Mouse (Mus musculus) erythroblast, adult 5-6 weeks (primary cell): Measurements from ENCODE around the gene Osgep. TPM values are rescaled to one million over a fixed set of nuclear protein-coding genes. Genes with fewer than 3 reads are reported as not detected.
A peak's percentile ranks its signal among the peaks of the same experiment; 100 is the strongest.
"Not testable (repeated sequence)": the region's sequence is repeated elsewhere in the genome, so short reads cannot be mapped to it uniquely, and the experiment has no call there.

Experiments
- ATAC-seq: replicated peaks from 2 replicates; pipeline ENCODE4 v1.8.0; 2016; ENCODE audit warnings: moderate number of reproducible peaks, mild to moderate bottlenecking, moderate TSS enrichment, inconsistent platforms; ENCODE audit not compliant: poor library complexity, low FRiP score, severe bottlenecking
- total RNA-seq, 2 experiments: library from RNA; stranded (forward) in 1 of 2; stranded (reverse) in 1 of 2; fragments of 150-400 nt in 1 of 2; fragments of 200-764, 138-1000 nt in 1 of 2; gene quantifications; 2 replicates each; pipeline versions ENCODE4 v1.2.3 to v1.2.4; 2015 to 2017; ENCODE audit warnings: low replicate concordance in 2 of 2

Gene Osgep
- total RNA-seq, 2 experiments from 2014 or later: 6.5 to 13.0 TPM

GRCm38 (mm10) chr14:50895407-50895806 lies 29.3 kb downstream of the Osgep start:
- ATAC-seq: no peak

- no peak for ATAC-seq
Measured at GRCm38 (mm10) chr14:50892541-50893459, 31.9 kb downstream of the Osgep start.

GRCm38 (mm10) chr14:50892091-50892490 lies 32.6 kb downstream of the Osgep start:
- ATAC-seq: no peak

GRCm38 (mm10) chr14:50891621-50892020 lies 33.1 kb downstream of the Osgep start:
- no peak for ATAC-seq

GRCm38 (mm10) chr14:50876236-50876950 lies 48.3 kb downstream of the Osgep start:
- no peak for ATAC-seq

GRCm38 (mm10) chr14:50875591-50876230 lies 49.0 kb downstream of the Osgep start:
- ATAC-seq: no peak

- no peak for ATAC-seq
Measured at GRCm38 (mm10) chr14:50875175-50875574, 49.5 kb downstream of the Osgep start.

- no peak for ATAC-seq
Measured at GRCm38 (mm10) chr14:50871284-50871683, 53.4 kb downstream of the Osgep start.

- ATAC-seq: no peak
Measured at GRCm38 (mm10) chr14:50870805-50871143, 53.9 kb downstream of the Osgep start.

GRCm38 (mm10) chr14:50869889-50870804 lies 54.5 kb downstream of the Osgep start, which contains the start of gene Tep1:
Gene Tep1 (minus strand): TSS chr14:50870560.
- ATAC-seq: 0 out of 2 replicates have a peak, but pooled peaks have one; percentile 59

- no peak for ATAC-seq
Measured at GRCm38 (mm10) chr14:50868656-50869055, 56.0 kb downstream of the Osgep start.

GRCm38 (mm10) chr14:50868211-50868610 lies 56.5 kb downstream of the Osgep start:
- no peak for ATAC-seq

GRCm38 (mm10) chr14:50866966-50867365 lies 57.7 kb downstream of the Osgep start:
- no peak for ATAC-seq

GRCm38 (mm10) chr14:50865005-50865404 lies 59.7 kb downstream of the Osgep start:
- ATAC-seq: not testable (repeated sequence)

- ATAC-seq: no peak
Measured at GRCm38 (mm10) chr14:50862641-50863040, 62.1 kb downstream of the Osgep start.
